Mouse (Mus musculus) erythroid progenitor cell, adult 5-6 weeks (primary cell): ENCODE measurements around the gene Alg1. TPM values are rescaled to one million over a fixed set of nuclear protein-coding genes. Genes with fewer than 3 reads are reported as not detected.
"Not testable (repeated sequence)": the region's sequence is repeated elsewhere in the genome, so short reads cannot be mapped to it uniquely, and the experiment has no call there.

Experiments
- ATAC-seq: replicated peaks from 2 replicates; pipeline ENCODE4 v1.8.0; 2016; ENCODE audit warnings: moderate number of reproducible peaks, mild to moderate bottlenecking, moderate TSS enrichment, inconsistent platforms; ENCODE audit not compliant: poor library complexity, low FRiP score, severe bottlenecking
- total RNA-seq, 2 experiments: library from RNA; stranded (forward) in 1 of 2; stranded (reverse) in 1 of 2; fragments of 150-400 nt in 1 of 2; fragments of 186-747, 209-891 nt in 1 of 2; gene quantifications; 2 replicates each; pipeline versions ENCODE4 v1.2.3 to v1.2.4; 2015 to 2017; ENCODE audit warnings: low replicate concordance in 2 of 2

Gene Alg1
- total RNA-seq (2015; ENCODE audit: low replicate concordance): 9.7 and 14.7 TPM in 2 replicates
- 0.83 and 8.2 TPM in 2 replicates for total RNA-seq (2017; ENCODE audit: low replicate concordance)

DNA sequence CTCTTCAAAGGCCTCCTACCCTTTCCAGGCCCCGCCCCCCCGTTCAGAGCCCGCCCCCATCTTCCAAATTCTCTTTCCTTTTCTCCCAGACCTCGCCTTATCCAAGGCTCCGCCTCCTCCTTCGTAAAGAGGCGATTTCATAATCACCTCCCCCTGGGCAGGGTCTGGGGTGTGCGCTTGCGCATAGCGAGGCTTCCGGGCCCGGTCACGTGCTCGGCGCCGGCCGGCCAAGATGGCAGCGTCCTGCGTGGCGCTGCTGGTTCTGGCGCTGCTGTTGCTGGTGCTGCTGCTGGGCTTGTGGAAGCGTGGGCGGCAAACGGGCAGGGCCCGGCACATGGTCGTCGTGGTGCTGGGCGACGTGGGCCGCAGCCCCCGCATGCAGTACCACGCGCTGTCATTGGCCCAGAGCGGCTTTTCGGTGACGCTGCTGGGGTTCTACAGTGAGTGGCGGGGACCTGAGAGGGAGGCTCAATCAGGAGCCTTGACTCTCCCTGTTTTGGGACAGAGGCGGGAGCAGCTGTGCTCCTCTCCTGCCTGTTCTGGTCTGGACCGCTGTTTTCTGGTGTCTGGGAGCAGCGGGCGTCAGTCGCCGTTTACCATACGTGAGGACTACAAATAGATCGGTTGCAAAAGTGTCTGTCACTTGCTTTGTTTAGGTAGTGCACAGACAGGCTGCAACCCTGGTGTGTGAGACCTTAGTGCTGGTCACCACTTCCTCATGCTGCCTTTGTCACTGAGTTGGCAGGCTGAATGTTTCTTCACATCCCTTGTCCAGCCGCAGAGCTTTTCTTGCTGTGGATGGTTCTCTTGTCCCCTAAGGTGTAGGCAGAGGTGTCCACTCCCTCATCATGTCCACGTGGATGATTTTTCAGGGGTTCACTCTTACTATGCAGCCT lies at the start of gene Alg1:
Gene Alg1, plus strand, starts transcription at position 204 of the 896 bp plus-strand sequence.
- ATAC-seq: peak; percentile 98

DNA sequence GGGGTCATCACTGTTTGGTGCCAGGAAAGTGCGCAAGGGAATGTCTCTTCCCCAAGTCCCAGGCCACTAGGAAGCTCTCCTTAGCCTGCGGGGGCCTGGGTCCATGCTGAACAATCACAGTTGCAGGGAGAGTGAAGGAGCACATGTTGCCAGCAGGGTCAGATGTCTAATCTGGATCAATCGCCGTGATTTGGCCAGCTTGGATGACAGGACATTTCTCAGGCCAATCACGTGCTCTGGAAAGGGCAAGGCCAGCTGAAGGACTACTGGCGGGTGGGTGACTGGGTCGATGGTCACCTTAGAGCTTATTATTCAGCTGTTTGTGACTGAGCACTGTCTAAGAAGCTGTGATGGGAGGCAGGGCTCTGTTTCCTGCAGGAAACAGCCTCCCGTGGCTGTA lies 49.3 kb upstream of the Alg1 start:
- ATAC-seq: no peak

DNA sequence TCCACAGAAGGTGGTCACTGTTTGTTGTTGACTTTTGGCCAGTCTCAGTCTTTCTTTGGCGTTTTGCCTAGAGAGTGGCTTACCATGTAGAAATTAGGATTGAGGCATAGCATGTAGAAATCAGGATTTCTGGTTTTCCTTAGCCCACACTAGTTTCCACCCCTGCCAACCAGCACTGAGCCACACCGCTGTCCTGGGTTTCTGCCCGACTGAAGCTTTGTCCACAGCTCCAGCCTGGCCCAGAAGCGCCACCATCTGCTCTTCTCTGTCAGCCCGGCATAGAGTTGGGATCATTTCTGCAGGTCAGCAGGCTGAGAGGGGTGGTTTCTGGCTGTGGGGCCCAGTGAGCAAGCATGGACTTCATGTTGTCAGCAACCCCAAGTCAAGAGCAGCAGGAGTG lies 48.5 kb upstream of the Alg1 start:
- ATAC-seq: no peak

DNA sequence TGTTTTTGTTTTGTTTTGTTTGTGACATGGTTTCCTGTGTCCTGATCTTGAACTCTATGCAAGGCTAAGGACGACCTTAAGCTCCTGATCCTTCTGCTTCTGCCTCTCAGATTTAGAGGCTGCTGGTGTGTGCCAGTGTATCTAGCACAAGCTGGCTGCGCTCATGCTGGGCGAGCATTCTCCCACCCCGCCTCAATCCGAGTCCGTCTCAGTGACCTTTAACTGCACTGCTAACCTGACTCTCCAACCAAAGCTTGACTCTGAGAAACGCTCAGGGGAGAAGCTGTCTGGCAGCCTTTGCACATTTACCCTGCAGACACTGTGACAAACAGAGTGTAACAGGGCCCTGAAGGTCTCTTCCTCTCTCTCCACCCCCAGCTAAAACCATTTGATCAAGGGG lies 47.7 kb upstream of the Alg1 start:
- ATAC-seq: no peak

DNA sequence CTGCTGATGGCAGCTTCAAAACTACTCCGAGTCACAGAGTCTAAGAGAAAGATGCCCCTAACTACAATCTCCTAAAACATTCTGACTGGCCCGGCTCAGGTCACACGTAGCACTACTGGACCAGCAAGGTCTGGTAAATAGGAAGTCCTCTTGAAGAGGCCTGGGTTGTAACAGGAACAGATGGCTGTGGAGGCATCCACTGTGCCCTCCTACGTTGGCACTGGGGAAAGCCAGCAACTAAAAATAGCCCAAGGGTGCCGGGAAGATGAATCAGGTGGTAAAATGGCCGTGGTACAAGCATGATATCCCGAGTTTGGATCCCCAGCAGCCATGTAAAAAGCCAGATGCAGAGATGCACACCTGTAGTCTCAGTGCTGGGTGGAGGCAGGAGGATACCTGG lies 47.2 kb upstream of the Alg1 start:
- no peak for ATAC-seq

DNA sequence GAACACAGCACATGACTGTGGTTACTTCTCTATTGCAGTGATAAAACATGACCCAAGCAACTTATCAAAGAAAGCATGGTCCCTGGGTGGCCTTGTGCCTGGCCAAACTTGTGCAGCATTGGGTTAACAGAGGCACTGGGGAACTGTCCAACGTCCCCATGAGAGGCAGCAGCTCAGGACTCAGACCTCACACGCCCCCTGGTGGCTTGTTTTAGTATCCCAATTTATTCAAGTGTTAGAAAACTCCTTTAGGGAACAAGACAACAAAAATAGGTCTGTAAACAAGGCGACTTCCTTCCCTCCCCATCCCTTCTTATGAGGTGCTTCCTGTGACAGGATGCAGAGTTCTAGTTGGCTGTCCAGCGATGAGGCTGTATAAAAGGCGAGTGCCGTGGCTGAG lies 38.3 kb upstream of the Alg1 start:
- ATAC-seq: peak; percentile 53; the same call in 1 of the 2 replicates

DNA sequence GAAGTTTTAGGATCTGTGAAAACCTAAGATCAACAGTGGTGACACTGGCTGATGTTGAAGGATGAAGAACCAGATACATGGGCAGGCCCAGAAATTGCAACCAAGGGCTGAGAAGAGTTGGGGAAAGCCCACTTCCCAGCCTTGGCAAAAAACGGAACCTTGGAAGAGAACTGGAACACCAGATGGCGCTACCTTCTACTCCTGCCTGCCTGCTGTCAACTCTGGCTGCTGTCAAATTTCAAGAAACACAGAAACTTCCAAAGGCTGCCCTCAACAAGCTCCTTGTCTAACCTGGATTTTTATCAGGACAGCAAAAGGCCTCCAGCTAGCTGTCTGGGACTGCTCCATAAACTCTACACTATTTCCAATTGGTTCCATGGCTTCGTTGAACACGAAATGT lies 30.7 kb upstream of the Alg1 start:
- no peak for ATAC-seq

DNA sequence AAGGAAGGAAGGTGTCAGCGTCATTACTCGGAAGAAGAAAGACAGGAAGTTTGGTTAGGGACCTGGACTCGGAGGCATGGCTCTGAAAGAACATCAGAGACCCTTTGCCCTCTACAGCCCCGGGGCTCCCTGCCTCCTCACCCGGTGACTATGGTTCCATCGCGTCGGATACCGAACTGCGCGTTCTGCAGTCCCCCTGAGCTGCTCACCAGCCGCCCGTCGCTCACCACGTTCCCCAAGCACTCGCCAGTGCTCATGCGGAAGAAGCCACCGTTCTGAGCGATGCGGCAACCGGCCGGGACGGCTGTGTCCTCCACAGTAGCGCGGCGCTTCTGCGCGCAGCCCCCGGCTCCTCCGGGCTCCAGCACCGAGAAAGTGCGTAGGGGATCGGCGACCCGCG lies 30.2 kb upstream of the Alg1 start:
- no peak for ATAC-seq

DNA sequence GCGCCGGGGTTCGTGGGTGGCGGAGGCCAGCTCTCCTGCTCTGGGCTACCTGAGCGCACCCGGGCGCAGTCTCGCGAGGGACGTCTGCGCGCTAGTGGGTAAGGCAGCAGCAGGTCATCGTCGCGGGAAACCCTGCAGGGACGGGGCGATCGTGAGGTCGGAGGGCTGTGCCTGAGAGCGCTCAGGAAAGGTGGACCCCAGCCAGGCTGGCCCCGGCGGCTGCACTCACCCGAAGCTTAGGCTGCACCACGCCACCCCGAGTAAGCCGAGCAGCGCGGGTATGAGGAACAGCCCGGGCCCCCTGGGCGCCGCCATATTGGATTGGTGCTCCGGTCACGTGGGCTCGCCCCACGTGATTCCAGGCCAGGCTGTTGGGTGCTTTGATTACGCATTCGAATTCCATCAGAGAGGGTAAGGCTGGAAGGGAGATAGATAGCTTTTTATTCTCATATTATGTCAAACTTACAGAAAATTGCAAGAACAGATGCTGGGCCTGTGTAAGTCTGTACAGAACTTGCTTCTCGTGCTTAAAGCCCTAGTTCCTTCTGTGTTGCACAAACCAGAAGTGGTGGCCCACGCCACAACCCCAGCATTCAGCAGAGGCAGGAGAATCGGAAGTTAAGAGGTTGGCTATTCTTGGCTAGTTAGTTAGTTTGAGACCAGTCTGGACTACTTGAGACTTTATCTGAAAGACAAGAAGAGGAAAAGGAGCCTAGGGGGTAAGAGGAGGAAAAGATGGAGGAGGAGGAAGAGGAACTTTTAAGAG lies 29.6 kb upstream of the Alg1 start, which contains the start of gene Nagpa:
Gene Nagpa, minus strand, starts transcription at position 345 of the 766 bp plus-strand sequence.
- ATAC-seq: peak; percentile 72

DNA sequence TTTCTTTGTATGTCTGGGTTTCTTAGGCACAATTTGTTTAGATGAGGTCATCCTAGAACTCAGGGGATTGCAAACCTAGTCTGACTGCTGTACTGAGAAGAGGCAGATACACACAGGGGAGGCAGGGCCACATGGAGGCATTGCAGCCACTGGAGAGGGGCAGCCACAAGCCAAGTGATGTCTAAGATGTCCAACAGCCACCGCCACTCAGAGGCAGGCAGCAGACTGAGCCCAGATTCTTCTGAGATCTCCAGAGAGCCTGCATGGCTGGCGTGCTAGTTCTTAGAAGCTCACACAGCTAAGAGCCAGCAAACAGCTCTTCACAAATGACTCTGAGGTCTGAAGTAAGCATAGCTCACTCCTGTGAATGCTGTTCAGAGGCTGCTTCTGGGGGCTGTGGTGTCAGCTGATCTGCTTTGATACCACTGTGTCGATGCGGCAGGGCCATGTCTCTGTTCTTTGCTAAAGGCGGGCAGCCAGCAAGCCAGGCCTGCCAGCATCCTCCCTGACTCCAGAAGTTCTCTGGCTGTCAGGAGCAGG lies 27.9 kb upstream of the Alg1 start:
- ATAC-seq: no peak

DNA sequence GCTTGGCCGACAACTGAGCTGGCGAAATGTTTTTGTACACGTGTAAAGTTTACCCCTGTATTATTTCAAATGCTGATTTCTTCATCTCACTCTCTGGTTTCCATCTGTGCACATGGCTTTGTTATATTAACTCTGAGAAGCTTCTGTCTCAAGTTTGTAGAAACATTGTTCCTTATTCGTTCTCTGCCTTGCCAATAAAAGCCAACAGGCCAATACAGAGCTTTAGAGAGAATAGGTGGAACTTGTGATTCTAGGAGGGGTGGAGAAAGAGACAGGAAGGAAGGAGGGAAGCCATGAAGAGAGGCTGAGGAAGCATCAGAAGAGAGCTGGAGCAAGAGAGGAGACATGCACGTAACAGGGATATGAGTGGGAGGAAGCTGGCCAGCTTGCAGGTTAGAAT lies 27.4 kb upstream of the Alg1 start:
- no peak for ATAC-seq

DNA sequence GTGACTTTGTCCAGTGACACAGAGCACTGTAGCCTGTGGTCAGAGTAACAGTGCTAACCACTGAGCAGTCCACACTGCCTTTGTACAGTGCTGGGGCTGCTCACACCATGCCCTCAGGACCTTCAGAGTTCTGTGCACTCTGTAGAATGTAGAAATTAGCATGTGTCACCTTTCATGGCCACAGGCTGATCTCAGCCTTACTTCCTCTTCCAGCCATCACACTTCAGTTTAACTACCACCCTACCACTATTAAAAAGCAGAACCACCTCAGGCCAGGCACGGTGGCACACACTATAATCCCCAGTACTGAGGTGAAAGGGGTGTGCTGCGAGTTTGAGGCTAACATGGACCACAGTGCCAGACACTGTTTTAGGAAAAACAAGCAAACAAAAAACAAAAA lies 23.1 kb upstream of the Alg1 start:
- ATAC-seq: no peak

DNA sequence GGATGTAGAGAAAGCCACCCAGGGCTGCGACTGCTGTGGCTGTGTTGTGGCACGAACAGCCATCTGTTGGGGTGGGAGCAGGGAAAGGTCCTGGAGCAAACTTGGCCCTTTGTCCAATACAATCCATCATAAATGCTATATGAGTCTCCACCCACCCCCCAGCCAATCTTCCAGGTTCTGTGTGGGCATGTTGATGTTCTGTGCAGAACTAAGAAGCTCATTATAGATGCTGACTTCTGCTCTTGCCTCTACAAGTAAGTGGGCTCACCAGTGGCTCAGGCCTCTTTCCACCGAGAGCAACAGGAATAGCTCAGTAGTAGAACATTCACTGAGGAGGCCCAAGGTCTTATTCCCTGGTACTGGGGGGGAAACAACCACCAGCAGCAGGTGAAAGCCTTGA lies 21.3 kb upstream of the Alg1 start:
- ATAC-seq: no peak

DNA sequence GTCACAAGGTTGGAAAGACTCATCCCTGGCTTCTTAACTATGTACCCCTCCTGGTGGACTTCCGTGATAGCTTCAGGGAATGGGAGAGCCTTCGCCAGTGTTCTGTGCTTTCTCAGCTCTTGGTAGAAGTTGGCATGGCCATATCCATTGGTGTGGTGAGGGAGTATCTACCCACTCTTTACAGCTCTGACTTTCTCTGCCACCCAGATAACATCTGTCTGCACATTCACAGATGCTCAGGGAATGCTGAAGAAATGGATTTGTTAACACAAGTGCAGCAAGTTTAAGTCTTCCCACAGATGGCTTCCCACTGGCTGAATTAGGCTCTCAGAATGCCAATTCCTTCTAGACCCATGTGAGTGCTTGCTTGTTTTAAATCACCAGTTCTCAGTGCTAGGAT lies 19.3 kb upstream of the Alg1 start:
- no peak for ATAC-seq

DNA sequence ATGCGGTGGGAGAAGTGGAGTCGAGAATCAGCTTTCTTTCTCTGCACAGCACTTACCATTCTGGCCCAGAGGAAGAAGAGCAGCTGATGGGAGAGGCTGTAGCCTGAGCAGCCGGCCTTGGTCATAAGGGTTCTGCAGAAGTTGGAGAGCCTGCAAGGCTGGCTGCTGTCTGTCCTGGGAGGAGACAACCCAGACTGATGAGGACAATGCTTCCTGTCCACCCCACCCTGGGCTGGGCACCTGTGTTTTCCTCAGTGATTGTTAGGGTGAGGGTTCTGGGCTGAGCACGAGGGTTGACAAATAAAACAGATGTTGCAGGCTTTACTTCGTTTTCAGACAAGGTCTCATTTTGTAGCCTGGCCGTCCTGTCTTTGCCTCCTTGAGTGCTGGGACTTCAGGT lies 16.7 kb upstream of the Alg1 start:
- ATAC-seq: no peak

DNA sequence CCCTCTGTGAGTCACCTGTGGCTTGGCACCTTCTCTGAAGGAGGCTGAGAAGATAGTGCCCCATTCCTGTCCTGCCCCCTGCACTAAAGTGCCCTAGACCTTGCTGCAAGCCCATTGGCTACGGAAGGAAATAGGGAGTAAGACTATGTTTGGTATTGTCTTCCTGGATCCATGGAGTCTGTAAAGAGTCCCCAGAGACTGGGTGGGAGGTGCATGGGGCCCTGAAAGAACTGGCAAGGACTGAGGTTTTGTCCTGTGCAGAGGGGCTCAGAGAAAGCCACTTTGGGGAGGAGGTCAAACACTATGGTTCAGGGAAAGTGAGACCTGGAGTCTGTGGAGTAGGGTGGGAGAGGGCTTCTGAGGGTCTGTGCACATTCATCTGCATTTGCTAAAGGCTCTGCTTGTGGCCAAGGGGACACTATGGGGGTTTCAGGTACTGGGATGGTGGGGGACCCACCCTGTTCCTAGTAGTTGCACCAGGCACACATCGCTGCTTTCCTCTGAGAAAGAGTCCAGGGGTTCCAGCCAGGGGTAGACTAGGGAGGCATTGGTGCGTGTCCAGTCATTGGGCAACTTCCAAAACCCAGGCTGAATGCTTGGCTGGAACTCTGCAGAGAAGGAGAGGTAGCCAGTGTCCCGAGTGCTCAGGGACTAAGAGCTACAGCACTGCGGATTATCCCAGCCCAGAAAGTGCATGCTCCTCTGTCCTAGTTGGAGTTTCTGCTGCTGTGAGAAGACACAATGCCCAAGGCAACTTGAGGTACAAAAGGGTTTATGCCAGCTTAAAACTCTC lies 15.9 kb upstream of the Alg1 start:
- no peak for ATAC-seq

DNA sequence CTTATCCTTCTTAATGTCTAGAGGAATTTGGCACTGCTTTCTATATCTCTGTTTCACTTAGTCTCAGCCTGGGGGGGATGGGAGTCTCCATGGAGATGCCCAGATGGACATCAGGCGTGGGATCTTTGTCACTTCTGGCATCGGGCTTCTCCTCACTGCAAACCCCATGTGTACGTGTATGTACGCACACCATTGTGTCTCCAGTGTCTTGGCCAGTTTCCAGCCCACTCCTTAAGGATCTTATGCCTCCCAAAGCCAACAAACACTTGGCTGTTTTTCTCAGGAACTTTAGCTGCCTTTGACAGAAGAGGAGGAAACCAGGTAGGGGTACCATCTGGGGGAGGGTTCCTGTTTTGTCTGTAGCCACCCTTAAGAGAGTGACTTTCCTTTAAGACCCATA lies 12.0 kb upstream of the Alg1 start:
- no peak for ATAC-seq

DNA sequence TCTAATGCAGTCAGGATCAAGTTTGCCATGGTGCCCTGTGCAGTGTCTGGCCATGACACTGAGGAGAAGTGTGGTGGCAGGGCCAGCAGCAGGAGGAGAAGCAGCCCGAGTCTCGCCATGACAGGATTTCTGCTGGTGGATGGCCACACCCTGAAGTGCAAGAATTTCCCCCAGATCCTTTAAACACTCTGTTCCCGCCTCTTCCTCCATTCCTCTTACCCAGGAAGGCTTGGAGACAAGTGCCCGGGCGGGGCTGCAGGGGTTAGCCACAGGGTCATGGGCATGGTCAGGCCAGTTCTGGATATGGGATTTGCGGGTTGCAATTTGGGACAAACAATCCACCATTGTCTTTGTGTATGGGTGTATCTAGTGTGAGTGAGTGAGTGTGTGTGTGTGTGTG lies 11.3 kb upstream of the Alg1 start, which contains the start of gene AU021092:
Gene AU021092, minus strand, starts transcription at position 160 of the 400 bp plus-strand sequence.
- ATAC-seq: no peak

DNA sequence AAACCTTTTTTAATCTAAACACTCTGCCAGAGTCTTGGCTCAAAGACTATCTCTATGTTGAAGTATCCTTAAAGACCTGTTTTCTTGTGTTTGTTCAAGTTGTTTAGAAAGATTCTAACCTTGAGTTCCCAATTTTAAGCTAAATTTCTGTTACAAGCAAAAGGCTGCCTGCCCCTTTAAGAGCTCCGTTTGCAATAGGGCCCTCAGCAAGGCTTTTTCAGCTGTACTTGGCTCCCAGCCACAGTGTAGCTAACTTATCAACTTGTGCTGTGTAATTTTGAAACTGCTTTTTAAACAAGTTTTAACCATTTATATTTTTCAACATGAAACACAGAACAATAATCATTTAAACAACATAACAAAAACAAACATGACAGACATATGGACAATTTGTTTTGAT lies 6.9 kb upstream of the Alg1 start:
- ATAC-seq: not testable (repeated sequence)

DNA sequence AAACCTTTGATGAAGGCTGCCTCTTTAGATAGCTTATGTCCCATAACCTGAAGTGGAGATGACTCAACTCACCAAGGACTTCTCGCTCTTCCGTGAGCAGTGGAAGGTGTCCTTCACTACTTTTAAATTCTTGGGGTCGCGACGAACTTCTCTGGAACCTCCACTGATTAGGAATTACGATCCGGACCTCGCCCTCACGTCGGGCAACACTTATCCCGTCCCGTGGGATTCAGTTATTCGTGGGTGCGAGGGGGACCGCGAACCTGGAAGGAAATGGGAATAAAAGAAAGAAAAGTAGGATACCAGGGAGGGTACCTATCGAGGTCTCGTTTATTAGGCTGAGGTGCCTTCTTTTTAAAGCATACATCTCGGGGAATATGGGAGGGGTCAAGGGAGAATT lies 5.9 kb upstream of the Alg1 start:
- not testable (repeated sequence) for ATAC-seq
